Mouse (Mus musculus): ENCODE data around the gene Kctd15.

GRCm38 (mm10) chr7:34679886-34680285 is 23.4 kb upstream of the Kctd15 start:
- TF ChIP-seq CTCF (IDR thresholded peaks at IDR 0.05; ENCODE audit: control insufficient read depth, insufficient read depth, insufficient read length) (no peak), FOSL1 (IDR thresholded peaks at IDR 0.05; ENCODE audit: insufficient read depth, low read length, poor library complexity, severe bottlenecking) (no peak), USF1 (IDR thresholded peaks at IDR 0.05; ENCODE audit: low read depth) (no peak), MAX (IDR thresholded peaks at IDR 0.05) (no peak), CEBPB (IDR thresholded peaks at IDR 0.05; ENCODE audit: low read depth) (no peak), MYOD1 (IDR thresholded peaks at IDR 0.05; ENCODE audit: control insufficient read depth, insufficient read length, low read depth) (no peak)

All from C2C12 (cell line).